Mouse (Mus musculus) layer of hippocampus, adult 9-11 months (tissue): ENCODE measurements around the gene Ripor2.
"Not testable (repeated sequence)": the region's sequence is repeated elsewhere in the genome, so short reads cannot be mapped to it uniquely, and the experiment has no call there.

Source experiments
- DNase-seq: peaks from one replicate; pipeline ENCODE4 v3.0.0; 2022

Gene Ripor2

DNA sequence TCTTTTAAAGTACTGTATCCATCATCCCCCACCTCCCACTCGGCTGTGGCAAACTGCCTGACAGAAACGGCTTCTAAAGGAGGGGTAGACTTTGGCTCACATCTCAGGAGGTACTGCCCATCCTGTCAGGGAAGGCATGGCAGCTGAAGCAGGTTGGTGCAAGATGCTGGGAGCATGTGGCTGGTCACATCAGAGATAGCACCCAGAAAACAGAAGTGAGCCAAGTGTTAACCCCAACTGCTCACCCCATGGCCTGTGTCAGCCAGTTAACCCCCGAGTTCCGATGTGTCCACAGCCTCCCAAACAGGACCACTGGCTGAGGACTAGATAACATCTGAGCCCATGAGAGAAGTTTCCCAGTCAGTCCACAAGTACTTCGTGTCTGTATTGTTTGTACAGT lies 133.6 kb downstream of the Ripor2 start:
- no peak for DNase-seq

DNA sequence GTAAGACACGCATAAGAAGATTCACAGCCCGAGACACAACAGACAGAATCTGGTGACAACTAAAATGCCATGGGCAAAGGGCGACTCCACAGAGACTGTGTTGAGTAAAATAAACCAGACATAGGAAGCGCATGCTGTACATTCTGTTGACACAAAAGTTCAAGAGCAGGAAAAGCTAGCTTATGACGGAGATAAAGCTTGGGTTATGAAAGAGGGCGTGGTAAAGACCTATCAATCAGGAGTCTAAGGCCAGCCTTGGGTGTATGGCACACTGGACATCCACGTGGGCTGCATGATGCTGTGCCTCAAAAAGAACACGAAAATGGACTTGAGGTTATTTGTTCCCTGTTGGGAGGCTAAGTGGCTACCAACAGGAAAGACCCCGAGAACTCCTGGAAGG lies 134.5 kb downstream of the Ripor2 start:
- no peak for DNase-seq

DNA sequence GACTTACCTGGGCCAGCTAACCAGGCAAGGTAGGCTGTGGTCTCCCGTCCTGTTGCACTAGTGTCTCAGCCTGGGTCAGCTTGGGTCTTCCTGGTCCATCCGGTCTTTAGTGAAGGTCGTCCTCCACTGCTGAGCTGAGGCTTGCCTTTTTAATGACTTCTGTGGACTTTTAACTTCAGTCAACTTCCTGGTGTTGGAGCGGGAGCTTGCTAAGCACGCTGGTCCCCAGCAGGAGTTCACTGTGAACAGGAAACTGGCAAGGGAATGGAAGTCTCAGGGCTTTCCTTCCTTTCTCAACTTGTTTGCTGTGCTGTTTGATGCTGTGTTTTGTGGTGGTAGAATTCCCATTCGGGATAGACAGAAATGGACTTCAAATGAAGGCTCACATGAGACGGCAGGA lies 135.7 kb downstream of the Ripor2 start:
- DNase-seq, result no peak

DNA sequence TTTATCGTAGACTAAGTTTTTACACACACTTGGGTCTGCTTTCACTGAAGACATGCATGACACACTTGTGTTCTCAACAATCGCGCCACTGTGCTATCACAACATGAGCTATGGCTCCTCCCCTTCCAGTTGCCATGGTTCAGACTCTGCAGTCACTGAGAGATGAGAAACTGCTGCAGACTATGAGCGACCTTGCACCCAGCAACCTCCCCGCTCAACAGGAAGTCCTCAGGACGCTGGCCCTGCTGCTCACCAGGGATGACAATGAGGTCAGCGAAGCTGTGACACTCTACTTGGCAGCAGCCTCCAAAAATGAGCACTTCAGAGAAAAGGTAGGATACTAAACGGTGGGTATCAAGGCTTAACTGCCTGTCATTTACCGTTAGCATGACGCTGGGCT lies 139.5 kb downstream of the Ripor2 start:
- no peak for DNase-seq

DNA sequence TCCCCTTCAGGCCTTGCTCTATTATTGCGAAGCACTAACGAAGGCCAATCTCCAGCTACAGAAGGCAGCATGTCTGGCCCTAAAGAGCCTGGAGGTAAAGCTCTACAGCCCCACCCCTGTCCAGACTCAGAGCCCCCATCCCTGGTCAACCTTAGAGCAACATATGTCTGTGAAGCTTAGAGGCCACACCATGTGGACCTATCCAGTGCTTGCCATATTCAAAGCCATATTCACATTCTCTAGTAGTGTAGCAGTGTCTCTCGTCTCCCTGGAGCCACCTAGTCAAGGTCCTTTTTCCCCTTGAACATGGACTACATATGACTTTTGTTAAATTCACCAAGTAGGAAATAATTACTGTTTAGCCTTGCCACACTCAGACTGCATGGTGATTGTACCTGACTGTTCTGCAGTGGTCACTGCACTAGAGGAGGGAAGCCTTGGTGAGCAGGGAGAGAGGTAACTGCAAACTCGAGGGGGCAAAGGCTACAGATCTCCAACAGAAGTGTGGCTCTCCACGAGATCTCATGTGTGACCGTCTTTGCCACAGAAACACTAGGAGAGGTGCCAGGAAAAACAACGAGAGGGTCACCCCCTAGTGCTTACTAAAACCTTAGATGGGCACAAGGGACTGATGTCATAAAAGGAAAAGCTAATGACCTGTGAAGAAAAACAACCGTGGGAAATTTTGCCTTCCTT lies 141.9 kb downstream of the Ripor2 start:
- DNase-seq, result no peak

DNA sequence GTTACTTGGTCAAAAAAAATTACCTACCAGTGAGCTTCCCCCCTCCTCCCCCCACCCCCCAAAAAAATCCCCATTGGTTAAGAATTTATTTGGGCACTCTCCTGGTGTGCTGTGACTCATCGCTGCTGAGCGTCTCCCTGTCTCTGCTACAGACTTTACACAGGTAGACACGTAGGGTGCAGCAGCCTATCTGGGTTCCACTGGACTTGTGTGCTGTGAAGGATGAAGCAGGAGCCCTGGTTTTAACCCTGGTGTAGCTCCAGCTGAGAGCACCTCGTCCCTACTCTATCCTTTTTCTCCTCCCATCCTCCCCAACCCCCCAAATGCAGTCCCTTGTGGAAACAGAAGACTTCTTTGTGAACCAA lies 142.4 kb downstream of the Ripor2 start:
- DNase-seq, result no peak

DNA sequence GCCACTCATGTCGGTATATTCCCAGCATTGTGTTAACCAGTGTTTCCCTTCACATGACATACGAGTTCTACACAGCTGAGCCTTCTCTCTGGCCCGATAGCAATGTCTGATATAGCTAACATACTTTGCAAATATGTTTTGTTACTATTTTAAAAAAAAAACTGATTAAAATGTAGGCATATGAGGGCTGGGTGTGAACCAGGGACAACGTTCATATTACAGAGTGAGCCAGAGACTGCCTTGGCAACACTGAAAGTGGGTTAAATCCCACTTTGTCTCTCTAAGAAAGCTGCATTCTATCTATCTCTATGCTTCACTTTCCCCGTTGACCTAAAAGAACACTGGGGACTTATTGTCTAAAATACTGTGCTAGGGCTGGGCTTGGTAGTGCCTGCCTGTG lies 147.1 kb downstream of the Ripor2 start:
- no peak for DNase-seq

DNA sequence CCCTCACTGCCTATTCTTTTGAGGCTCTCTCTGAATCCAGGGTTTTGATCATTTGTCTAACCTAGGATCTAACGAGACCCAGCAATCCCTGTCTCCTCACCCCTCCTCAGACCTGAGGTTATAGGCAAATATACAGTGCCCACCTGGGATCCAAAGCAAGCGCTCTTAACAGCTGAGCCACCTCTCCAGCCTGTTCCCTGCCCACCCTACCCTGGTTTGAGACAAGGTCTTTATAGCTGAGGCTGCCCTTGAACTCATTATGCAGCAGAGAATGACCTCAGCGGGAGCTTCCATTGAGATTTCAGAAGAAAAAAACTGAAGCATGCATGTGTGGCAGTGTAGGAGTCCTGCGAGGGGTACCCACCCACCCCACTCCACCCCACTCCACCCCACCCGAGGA lies 152.5 kb downstream of the Ripor2 start:
- DNase-seq, result no peak

DNA sequence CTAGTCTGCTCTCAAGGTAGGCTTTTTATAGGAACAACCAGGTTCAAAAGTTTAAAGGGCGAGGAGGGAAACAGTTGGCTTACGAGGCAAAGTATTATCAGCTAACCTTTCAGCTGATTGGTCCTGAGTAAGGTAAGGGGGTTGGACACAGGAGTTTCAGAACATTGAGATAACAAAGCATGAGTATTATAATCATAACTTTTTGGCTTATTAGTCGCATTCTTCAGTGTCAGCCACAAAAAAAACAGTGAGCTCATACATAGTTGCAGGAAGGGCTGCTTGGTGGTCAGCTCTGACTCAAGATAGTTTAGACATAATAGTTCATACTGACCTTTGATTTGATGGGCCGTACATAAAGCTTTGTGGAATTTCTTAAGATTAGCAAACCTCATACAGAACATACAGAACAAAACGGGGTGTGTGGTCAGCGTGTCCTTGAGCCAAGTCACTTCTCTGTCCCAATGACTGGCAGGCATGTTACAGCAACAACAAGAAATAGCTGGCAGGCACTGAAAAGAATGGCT lies 153.7 kb downstream of the Ripor2 start:
- no peak for DNase-seq

DNA sequence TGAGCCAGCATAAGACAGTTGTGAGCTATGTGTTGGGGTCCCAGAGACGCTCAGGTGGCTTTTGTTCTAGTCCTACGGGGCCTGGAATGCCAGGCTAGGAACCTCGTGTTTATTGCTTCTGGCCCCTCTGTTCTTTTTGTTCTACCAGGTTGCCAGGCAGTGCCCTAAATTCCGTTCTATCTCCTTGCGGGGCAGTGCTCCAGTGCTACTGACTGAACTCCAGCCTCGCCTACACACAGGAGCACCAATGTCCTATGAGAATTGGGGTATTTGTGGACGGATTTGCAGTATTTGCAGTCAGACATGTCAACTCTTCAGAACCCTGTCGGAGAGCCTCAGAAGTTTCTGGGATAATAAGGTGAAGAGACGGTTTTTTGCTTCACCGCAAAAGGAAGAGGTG lies 159.0 kb downstream of the Ripor2 start, which contains the start of gene Armh2:
TSS of gene Armh2 (plus strand) at position 205 of the 400 bp plus-strand sequence.
- DNase-seq, result no peak

DNA sequence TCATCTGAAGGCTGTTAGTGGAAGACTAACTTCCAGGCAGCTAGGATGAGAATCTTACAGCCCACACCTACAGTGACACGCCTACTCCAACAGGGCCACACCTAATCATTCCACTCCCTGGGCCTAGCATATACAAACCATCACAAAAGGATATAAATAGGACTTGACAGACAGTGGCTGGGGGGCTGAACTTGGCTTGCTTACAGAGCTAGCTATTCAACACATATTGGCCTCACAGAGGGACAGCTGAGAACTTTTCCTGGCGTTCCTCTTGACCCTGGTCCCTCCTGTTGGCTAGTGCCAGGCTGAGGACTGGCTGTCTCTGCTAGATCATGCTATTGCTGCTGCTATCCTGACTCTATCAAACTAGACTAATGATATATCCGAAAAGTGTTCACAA lies 165.8 kb downstream of the Ripor2 start:
- no peak for DNase-seq

DNA sequence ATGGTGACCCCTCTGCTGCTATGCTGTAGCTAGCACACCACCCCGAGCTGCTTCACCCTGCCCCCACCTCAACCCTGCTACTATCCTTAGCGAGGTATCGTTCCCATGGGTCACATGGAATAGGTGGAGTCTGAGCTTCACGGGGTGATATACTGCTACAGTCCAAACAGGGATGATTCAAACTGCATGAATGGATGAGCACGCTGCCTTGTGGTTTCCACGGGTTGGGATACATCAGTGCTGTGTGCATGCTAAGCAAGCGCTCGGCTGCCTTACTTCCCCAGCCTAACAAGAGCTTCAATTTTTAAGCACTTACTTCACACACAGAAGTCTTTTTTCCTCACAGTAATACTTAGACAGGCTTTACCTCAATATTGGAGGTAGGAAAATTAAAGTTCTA lies 168.8 kb downstream of the Ripor2 start:
- no peak for DNase-seq

DNA sequence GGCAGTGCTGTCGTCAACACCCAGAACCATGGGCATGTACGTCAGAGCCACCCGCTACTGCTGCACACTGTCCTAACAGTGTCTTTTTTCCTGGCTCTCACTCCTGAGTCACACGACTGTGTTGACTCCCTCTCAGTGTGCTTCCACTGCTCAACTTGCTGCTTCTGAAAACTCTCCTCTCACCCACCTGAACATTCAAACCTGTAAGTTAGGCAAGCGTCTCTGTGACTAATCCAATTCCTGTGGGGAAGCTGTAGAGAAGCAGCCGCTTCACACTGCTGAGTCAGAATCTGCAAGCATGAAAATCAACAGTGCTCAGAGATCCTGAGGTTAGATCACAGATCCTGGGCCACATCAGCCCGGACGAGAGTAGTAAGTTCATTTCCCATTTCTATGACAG lies 169.4 kb downstream of the Ripor2 start:
- no peak for DNase-seq

DNA sequence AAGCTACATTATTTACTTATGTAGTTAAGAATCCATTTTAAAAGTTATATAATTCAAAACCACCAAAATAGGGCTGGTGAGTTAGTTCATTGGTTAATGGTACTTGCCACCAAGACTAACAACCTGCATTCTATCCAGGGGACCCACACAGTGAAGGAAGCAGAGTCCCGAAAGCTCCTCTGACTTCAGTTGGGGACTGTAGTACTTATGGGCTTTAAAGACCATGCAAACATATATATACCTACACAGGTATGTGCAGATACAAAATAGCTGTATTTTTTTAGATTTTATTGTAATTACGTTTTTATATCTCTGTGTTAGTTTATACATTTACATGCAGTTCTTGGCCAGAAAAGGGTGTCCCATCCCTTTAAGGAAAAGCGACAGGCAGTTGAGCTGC lies 174.8 kb downstream of the Ripor2 start:
- no peak for DNase-seq

DNA sequence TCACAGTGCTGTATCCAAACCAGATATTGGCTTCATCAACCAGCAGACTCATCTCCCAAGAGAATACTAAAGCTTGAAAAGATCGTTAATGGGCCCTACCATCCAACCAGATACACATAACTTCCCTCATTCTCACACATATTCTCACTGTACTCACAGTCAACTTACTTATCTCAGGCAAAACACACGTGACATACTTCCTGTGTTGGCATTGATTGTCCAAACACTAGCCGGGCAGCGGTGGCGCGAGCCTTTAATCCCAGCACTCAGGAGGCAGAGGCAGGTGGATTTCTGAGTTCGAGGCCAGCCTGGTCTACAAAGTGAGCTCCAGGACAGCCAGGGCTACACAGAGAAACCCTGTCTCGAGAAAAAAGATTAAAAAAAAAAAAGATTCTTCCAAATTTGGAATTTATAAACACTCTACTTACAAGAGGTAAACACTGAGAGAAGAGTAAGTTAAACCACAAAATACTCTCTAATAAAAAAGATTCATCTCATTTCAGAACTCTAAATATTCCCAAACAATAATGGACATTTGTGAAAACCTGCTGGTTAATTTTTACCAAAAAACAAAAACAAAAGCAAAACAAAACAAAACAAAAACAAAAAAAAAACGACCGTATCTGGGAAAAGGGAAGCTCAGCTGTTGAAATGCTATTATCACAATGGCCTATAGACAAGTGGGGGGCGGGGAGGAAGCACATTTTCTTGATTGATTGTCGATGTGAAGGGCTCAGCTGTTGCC lies 176.0 kb downstream of the Ripor2 start:
- DNase-seq, result no peak

DNA sequence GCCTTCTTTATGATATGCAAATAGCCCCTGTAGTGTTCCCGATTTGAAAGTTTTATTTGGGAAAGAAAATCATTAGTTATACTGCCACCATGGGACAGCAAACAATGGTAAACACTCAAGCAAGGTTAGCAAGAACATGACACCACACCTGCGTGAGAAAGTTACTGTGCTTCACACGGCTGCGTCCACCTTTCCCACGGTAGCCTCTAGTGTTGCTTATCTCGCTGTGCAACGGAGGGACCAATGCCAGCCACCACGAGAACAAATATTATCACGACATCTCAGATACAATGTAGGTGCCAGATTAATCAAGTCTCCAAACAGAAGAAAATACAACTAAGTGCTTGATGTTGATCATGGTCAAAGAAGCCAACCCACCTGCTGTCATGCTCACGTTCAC lies 177.5 kb downstream of the Ripor2 start:
- DNase-seq, result no peak

DNA sequence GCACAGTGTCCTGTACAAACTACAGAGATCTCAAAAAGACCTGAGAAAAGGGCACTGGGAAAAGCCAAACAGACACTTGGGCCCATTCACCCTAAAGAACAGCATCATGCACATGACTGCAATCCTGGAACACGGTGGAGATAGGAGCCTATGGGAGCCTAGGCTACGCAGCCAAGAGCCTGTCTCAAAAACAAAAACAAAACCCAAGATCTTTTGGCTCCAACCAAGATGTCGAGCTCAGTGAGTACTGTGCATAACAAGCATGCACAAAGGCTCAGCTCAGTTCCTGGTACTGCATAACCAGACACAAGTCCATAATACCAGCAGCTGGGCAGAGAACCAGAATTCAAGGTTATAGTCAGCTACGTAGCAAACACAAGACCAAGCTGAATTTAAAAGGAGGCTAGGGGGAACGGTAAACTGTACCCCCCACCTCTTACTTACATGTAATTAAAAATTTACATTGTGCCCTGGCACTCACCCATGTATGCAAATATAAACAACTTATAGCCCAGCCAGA lies 178.4 kb downstream of the Ripor2 start:
- no peak for DNase-seq

DNA sequence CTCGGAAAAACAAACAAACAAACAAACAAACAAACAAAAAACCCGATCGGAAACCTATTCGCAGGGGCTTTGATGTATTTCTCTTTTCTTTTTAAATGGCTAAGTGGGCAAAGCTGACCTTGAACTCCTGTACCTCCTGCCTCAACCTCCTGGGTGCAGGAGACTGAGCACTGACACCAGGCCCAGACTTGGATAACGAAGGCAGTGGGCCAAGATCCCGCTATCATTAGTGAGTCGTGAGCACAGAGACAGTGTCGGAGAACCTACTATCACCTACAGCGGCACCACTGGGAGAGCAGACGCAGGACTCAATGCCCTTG lies 179.1 kb downstream of the Ripor2 start:
- no peak for DNase-seq

DNA sequence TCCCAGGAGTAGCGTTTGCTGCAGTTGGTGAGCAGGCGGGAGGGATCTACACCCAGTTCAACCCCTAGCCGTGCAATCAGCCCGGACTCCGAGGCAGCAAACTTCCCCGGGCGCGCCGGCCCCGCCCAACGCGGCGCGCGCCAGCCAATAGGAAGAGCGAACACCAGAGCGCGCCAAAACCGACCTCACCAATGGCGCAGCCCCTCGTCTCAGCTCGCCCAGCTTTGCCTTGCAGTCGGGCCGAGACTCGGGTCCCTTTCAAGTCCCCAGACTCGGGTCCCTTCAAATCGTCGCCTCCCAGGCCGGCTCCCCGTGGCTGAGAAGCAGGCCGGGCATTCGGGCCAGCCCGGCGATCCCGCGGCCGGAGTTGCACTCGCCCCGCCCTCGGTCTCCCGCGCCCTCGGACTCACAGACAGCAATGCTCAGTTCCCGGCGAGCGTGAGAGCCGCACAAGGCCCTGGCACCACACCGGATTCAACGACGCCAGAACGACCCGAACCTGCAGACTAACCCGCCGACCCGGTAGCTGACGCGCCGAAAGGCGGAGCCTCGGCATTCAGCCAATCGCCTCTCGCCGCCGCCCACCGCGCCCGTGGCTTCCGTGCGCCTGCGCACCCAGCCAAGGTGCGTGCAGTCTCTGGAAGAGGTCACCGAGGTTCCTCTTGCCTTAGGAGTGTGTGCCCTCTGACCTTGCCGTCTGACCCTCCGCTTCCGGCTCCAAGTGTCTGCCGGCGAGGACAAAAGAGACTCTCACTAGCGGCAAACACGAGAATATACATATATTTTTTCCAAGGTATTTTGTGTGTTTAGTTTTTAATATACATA lies 179.6 kb downstream of the Ripor2 start, which contains the start of gene Gmnn:
TSS of gene Gmnn (minus strand) at position 521 of the 825 bp plus-strand sequence.
- DNase-seq, result peak; percentile 71

DNA sequence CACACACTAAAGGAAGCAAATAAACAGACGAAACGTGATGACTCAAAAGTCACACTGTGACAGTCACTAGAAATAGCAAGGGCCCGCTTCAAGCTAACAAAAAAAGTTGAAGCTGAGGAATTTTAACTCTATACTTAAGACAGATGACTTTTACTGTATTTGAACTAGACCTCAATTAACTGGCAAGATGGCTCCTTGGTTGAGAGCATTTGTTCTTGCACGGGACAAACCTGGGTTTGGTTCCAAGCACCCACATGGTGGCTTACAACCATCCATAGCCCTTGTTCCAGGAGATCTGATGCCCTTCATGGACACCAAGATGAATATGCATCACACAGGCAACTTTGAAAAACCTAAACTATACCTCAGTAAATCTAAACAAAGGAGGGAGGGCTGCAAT lies 180.3 kb downstream of the Ripor2 start:
- DNase-seq, result no peak

DNA sequence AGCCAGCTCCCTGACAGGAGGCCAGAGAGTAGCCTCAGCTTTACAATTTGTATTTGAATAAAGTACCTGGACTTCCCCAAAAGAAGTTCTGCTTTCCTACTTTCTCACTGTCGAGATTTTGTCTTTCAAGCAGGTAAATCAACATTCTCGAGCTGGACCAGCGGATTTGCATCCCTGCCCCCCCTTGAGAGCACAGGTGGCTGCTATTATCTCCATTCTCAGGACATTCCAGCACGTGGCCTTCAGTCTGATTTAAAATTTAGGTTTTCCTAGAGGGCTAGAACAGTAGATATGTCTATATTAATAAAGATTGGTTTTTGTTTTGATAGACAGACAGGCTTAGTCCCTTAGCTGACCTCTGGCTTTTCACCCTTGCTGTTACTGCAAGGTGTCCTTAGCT lies 185.8 kb downstream of the Ripor2 start:
- not testable (repeated sequence) for DNase-seq

DNA sequence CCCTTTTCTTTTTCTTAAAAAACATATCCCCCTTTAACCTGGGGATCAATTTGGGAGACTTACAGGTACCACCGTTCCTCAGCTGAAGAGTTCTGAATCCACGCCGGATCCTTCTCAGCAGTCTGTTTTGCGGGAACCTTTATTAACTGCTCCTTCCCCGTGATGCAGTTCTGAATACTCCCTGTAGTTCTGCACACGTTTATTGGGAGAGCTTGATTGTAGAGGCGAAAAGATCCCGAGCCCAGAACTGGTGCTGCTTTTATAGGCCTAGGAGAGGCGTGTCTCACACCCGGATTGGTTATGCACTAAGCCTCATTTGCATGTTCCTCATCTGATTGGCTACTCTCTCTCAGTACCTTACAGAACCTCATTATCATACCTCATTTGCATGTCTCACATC lies 189.5 kb downstream of the Ripor2 start:
- DNase-seq, result not testable (repeated sequence)

DNA sequence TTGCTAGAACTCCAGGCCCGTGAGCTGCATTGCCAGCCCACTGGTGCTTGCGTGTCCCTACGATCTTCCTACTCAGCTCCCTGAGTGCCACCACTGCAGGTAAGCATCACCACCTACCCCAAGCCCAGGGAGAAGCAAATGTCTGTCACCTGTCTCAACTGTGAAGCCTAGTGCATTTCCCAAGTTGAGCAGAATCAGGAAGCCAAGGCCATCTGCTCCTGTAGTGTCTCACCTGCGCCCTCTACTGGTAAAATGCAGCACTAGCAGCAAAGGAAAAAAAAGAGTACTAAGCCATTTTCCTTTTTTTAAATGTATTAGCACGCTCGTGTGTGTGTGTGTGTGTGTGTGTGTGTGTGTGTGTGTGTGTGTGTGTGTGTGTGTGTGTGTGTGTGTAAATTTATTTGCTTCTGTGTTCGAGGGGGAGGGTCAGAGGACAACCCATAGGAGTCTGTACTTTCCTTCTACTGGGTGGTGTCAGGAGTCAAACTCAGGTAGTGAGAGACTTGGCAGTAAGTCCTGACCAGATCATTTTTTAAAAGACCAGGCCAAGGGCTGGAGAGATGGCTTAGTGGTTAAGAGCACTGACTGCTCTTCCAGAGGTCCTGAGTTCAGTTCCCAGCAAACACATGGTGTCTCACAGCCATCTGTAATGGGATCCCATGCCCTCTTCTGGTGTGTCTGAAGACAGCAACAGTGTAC lies 194.3 kb downstream of the Ripor2 start:
- DNase-seq, result peak; percentile 72
